Mouse (Mus musculus) kidney, embryonic 14.5 days (tissue): ENCODE measurements around the gene Ccsap. TPM values are rescaled to one million over a fixed set of nuclear protein-coding genes. Genes with fewer than 3 reads are reported as not detected.

ENCODE experiments used
- ATAC-seq: fragments of 200-750 bp; cut with Nextera tagmentation; 2 replicates; pipeline ENCODE4 v1.8.0; 2017; ENCODE audit warnings: moderate number of reproducible peaks, mild to moderate bottlenecking, moderate TSS enrichment, moderate library complexity; ENCODE audit not compliant: low FRiP score, low TSS enrichment
- H3K27ac ChIP-seq: fragments of 300-500 bp; sonication (generic); 2 replicates; pipeline ENCODE4 v1.5.1; 2014; ENCODE audit warnings: low read depth, mild to moderate bottlenecking, low read length, moderate library complexity, mixed read lengths
- H3K27me3 ChIP-seq: fragments of 300-500 bp; sonication (generic); 2 replicates; pipeline ENCODE4 v1.6.1; 2014; ENCODE audit warnings: mild to moderate bottlenecking, low read length; ENCODE audit not compliant: control insufficient read depth, insufficient read depth
- H3K36me3 ChIP-seq: fragments of 300-500 bp; sonication (generic); 2 replicates; pipeline ENCODE4 v1.6.1; 2014; ENCODE audit warnings: low read length, mixed read lengths; ENCODE audit not compliant: control insufficient read depth, insufficient read depth
- H3K4me1 ChIP-seq: fragments of 300-500 bp; sonication (generic); 2 replicates; pipeline ENCODE4 v1.6.1; 2014; ENCODE audit warnings: low read length, mixed read lengths; ENCODE audit not compliant: control insufficient read depth, insufficient read depth
- H3K4me2 ChIP-seq: fragments of 300-500 bp; sonication (generic); replicated peaks from 2 replicates; pipeline ENCODE4 v1.6.1; 2014; ENCODE audit warnings: low read depth, mild to moderate bottlenecking, low read length
- H3K4me3 ChIP-seq: fragments of 300-500 bp; sonication (generic); 2 replicates; pipeline ENCODE4 v1.5.1; 2014; ENCODE audit warnings: mild to moderate bottlenecking, low read length
- H3K9ac ChIP-seq: fragments of 300-500 bp; sonication (generic); 2 replicates; pipeline ENCODE4 v1.6.1; 2014; ENCODE audit warnings: low read depth, mild to moderate bottlenecking, low read length, moderate library complexity
- H3K9me3 ChIP-seq: fragments of 300-500 bp; sonication (generic); 2 replicates; pipeline ENCODE4 v1.6.1; 2016; ENCODE audit warnings: low read length; ENCODE audit not compliant: control insufficient read depth
- WGBS: fragments of 180-500 bp; shearing (Covaris S2); extraction: QIAGEN DNeasy Blood & Tissue Kit; methylation state at CpG from one replicate; pipeline ENCODE4 v1.1.7; 2014; 5-methylcytosine and 5-hydroxymethylcytosine counted together
- polyA plus RNA-seq: library from polyadenylated mRNA; unstranded; fragments of >200 nt; fragmentation: Nextera tagmentation; extraction: Ambion mirVana; gene quantifications from 2 replicates; pipeline ENCODE4 v1.2.1, GENCODE M21; 2014

Gene Ccsap
- polyA plus RNA-seq, 1 experiment from 2014 or later = 4.0 TPM

GRCm38 (mm10) chr8:123894502-123895097 is 34.6 kb upstream of the Ccsap start, which contains the start of gene Acta1:
Gene Acta1, minus strand, starts transcription at chr8:123894751.
- Histone ChIP-seq H3K4me2 (no peak within 1 kb of the TSS), H3K9me3 (no peaks in the 10 kb centered on the region), H3K27ac (no peak within 1 kb of the TSS), H3K9ac (no peak within 1 kb of the TSS), H3K4me3 (no peak within 1 kb of the TSS), H3K27me3 (peaks cover 58% of the 10 kb centered on the region), H3K4me1 (no peaks in the 10 kb centered on the region), H3K36me3 (peaks cover 7% of the 10 kb centered on the region; the same call in 1 of the 2 replicates)
- WGBS = 26% methylated on average over 15 of the region's 15 CpGs
- no peak for ATAC-seq

GRCm38 (mm10) chr8:123893413-123893812 is 33.4 kb upstream of the Ccsap start:
- Histone ChIP-seq H3K9ac (no peak overlapping the region), H3K27me3 (peaks cover 58% of the 10 kb centered on the region)
- WGBS = 77% methylated on average over 11 of the region's 11 CpGs

GRCm38 (mm10) chr8:123892586-123893155 is 32.7 kb upstream of the Ccsap start:
- no peak overlapping the region for H3K9ac ChIP-seq
- no peaks in the 10 kb centered on the region for H3K36me3 ChIP-seq
- no peak overlapping the region for H3K4me2 ChIP-seq
- no peak; the same call in 1 of the 2 replicates for ATAC-seq
- WGBS = 15% methylated on average over 30 of the region's 30 CpGs
- H3K27ac ChIP-seq = no peak overlapping the region
- H3K9me3 ChIP-seq = no peaks in the 10 kb centered on the region
- H3K4me1 ChIP-seq = no peaks in the 10 kb centered on the region
- peaks cover 58% of the 10 kb centered on the region for H3K27me3 ChIP-seq
- H3K4me3 ChIP-seq = no peak overlapping the region

More at GRCm38 (mm10) chr8:123893413-123893812, 33.4 kb upstream of the Ccsap start:
- H3K4me2 ChIP-seq = no peak overlapping the region
- no peak overlapping the region for H3K27ac ChIP-seq
- H3K36me3 ChIP-seq = no peaks in the 10 kb centered on the region
- no peak overlapping the region for H3K4me3 ChIP-seq
- no peak for ATAC-seq
- no peaks in the 10 kb centered on the region for H3K9me3 ChIP-seq
- H3K4me1 ChIP-seq = no peaks in the 10 kb centered on the region

- Histone ChIP-seq H3K36me3 (no peaks in the 10 kb centered on the region), H3K27me3 (peaks cover 58% of the 10 kb centered on the region), H3K9ac (no peak overlapping the region), H3K4me2 (peak overlapping the region; percentile 23), H3K4me3 (peak overlapping the region; percentile 20), H3K4me1 (no peaks in the 10 kb centered on the region), H3K9me3 (no peaks in the 10 kb centered on the region), H3K27ac (no peak overlapping the region)
- 2% methylated on average over 49 of the region's 49 CpGs for WGBS
- no peak for ATAC-seq
Measured at GRCm38 (mm10) chr8:123891883-123892585, 32.0 kb upstream of the Ccsap start.

GRCm38 (mm10) chr8:123891271-123891670 is 31.3 kb upstream of the Ccsap start:
- Histone ChIP-seq H3K27ac (no peak overlapping the region), H3K4me1 (no peaks in the 10 kb centered on the region), H3K27me3 (peaks cover 56% of the 10 kb centered on the region), H3K36me3 (no peaks in the 10 kb centered on the region), H3K4me3 (peak overlapping the region; percentile 20; the same call in 1 of the 2 replicates), H3K4me2 (no peak overlapping the region; the same call in 1 of the 2 replicates), H3K9me3 (no peaks in the 10 kb centered on the region), H3K9ac (no peak overlapping the region)
- 2% methylated on average over 11 of the region's 11 CpGs for WGBS
- ATAC-seq = no peak

- no peaks in the 10 kb centered on the region for H3K9me3 ChIP-seq
- no peak overlapping the region for H3K9ac ChIP-seq
- H3K27me3 ChIP-seq = peaks cover 46% of the 10 kb centered on the region
- no peak overlapping the region for H3K4me2 ChIP-seq
- no peak overlapping the region for H3K27ac ChIP-seq
- WGBS = 73% methylated on average over 4 of the region's 4 CpGs
- H3K4me1 ChIP-seq = no peaks in the 10 kb centered on the region
- H3K36me3 ChIP-seq = no peaks in the 10 kb centered on the region
- no peak overlapping the region for H3K4me3 ChIP-seq
- ATAC-seq = no peak
Measured at GRCm38 (mm10) chr8:123889797-123890196, 29.8 kb upstream of the Ccsap start.

GRCm38 (mm10) chr8:123887956-123888355 is 27.9 kb upstream of the Ccsap start:
- no peak overlapping the region for H3K4me2 ChIP-seq
- H3K27me3 ChIP-seq = peaks cover 27% of the 10 kb centered on the region
- no peak overlapping the region for H3K27ac ChIP-seq
- H3K9ac ChIP-seq = no peak overlapping the region
- ATAC-seq = no peak
- H3K9me3 ChIP-seq = no peaks in the 10 kb centered on the region
- no peaks in the 10 kb centered on the region for H3K36me3 ChIP-seq
- H3K4me1 ChIP-seq = no peaks in the 10 kb centered on the region
- 90% methylated on average over 2 of the region's 2 CpGs for WGBS
- no peak overlapping the region for H3K4me3 ChIP-seq

- no peak overlapping the region for H3K4me2 ChIP-seq
- H3K9ac ChIP-seq = no peak overlapping the region
- H3K27ac ChIP-seq = no peak overlapping the region
- H3K36me3 ChIP-seq = no peaks in the 10 kb centered on the region
- no peaks in the 10 kb centered on the region for H3K9me3 ChIP-seq
- no peaks in the 10 kb centered on the region for H3K4me1 ChIP-seq
- no peak for ATAC-seq
- H3K27me3 ChIP-seq = peaks cover 19% of the 10 kb centered on the region
- 93% methylated on average over 4 of the region's 4 CpGs for WGBS
- H3K4me3 ChIP-seq = no peak overlapping the region
Measured at GRCm38 (mm10) chr8:123887163-123887562, 27.2 kb upstream of the Ccsap start.
